Mouse (Mus musculus) layer of hippocampus, postnatal 25 days (tissue): ENCODE results near the gene Olfr30. TPM values are rescaled to one million over a fixed set of nuclear protein-coding genes. Genes with fewer than 3 reads are reported as not detected.
"Not testable (repeated sequence)": the region's sequence is repeated elsewhere in the genome, so short reads cannot be mapped to it uniquely, and the experiment has no call there.

Experiments
- DNase-seq, 2 experiments: peaks; one replicate each; pipeline ENCODE4 v3.0.0; 2022; ENCODE audit warnings: mixed read lengths in 2 of 2, low spot score in 1 of 2; ENCODE audit errors: extremely low spot score in 1 of 2
- total RNA-seq, 2 experiments: library from RNA; stranded (reverse); gene quantifications; 2 replicates each; pipeline ENCODE4 v1.2.3; 2021

Gene Olfr30
- not detected for total RNA-seq

DNA sequence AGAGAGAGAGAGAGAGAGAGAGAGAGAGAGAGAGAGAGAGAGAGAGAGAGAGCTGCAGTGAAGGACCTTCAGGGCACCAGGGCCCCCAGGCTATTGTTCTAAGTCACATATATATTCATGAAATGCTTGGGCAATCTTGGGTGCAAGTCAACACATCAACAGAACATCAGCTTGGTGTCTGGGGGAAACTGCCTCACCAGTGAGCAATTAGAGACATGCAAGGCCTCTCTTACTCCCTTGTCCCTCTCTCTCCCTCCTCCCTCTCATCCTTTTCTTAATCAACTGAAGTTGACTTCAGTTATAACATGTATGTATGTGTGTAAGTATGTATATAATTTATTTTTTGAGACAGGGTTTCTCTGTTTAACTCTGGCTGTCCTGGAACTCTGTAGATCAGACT lies at the start of gene Olfr30:
TSS of gene Olfr30 (minus strand) at position 101 of the 400 bp plus-strand sequence.
- no peak for DNase-seq

- not testable (repeated sequence) for DNase-seq
Measured at GRCm38 (mm10) chr11:58509058-58509457, 47.0 kb upstream of the Olfr30 start.

GRCm38 (mm10) chr11:58502472-58502871 lies 40.4 kb upstream of the Olfr30 start, which contains the start of gene Olfr331:
Gene Olfr331, minus strand, starts transcription at chr11:58502572.
- not testable (repeated sequence) for DNase-seq

DNA sequence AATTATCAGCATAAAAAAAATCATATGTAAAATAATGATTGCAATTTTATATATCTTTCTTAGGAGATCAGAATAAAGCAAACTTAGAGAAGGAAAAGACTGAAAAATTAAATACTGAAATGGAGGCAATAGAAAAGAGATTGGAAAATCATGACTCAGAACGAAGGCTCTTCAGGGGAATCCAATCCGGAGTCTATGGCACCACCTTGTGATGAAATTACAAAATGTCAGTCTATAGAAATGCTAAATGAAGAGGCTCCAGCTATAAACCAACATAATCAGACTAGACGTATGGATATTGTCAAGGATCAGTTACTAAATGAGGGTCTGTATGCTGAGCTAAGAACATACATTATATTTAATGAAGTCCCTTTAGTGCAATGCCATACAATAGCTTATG lies 37.2 kb upstream of the Olfr30 start:
- DNase-seq: no peak

DNA sequence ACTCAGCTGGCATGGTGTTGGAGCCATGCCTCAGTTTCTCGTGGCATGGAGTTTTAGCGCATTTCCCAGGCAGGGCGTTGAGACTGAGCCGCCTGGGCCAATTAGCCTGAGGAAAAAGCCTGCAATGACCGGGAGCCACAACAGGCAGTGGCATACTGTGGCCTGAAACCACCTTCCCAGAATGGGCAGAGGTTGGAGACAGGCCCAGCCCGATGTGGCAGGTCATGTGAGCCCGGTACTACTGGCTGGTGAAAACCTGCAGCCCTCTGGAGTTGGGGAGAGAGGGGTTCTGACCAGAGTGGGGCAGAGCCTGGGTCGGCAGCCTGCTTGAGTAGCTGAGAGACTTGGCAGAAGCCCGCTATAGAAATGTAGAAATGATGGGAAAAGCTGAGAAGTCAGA lies 36.7 kb upstream of the Olfr30 start:
- no peak for DNase-seq

DNA sequence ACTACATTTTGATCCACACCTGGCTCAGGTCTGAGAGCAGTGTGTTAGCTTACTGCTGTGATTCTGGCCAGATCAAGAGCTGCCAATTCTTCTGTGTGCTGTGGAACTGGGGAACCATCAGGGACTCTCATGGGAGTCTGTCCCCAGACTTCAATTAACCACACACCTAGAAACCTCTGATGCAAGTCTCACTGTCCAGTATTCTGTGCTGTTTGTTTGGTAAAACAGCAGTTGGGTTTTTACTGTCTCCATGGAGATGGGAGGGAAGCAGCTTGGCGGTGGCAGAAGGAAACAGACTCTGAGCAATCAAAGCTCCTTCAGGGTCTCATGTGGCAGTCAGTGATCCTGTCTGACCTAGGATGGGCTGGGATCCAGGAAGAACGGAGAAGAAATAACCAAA lies 30.4 kb upstream of the Olfr30 start, which contains the start of gene Olfr332:
TSS of gene Olfr332 (minus strand) at position 101 of the 400 bp plus-strand sequence.
- no peak for DNase-seq

DNA sequence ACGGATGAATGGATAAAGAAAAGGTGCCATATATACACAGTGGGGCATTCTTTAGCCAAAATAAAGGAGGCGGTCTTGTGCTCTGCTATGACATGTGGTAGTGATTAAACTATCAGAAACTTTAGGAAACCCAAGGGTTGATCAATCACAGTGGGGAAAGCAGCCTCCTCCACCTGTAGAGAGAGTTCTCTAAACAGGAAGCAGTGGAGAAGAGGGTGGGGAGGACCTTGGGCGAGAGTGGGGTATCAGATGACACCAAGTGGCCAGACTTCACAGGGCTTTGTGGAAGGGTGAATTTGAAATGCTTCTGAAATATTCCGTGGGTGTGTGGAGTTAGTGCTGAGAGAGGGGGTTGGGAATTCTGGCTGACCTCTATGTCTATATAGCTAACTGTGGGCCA lies 8.5 kb downstream of the Olfr30 start:
- DNase-seq: no peak

DNA sequence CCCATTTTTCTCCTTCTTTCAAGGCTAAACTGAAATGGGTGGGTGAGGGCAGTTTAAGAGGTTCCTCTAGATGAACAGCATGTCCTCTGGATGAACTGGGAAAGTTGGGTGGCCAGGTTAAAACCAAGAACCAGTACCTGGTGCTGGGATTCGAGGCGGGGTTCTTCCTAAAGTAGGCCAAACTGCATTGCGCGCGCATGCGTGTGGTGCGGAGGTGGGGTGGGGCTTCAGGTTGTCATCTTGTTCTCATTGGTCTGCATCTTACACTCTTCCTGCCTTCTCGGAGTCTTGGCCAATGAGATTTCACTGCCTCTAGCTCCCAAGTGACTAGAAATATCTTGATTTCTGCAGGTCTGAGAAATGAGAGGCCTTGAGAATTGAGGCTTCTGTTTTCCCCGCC lies 9.3 kb downstream of the Olfr30 start, which contains the start of gene Lypd9:
TSS of gene Lypd9 (minus strand) at position 165 of the 400 bp plus-strand sequence.
- no peak for DNase-seq

DNA sequence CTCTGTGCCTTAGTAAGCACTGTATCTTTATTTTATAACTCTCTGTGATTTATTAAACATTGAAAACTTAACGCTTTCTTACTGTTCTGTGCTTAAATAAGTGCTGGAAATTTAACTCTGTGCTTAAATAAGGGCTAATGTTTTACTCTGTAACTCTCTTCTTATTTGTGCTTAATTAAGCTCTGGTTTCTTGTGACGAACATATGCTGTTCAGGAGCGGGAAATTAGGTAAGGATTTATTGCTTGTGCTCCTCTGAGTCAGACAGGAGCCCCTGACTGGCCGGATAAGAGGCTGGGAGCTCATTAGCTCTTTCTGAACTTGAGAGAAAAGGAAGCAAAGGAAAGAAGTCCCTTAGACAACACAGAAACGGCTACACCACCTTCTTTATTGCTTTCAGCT lies 24.2 kb downstream of the Olfr30 start:
- DNase-seq: no peak

- DNase-seq: no peak
Measured at GRCm38 (mm10) chr11:58432259-58432658, 29.8 kb downstream of the Olfr30 start, which contains the start of gene Gm12253. Gene Gm12253, plus strand, starts transcription at chr11:58432559.

GRCm38 (mm10) chr11:58420815-58421214 lies 41.3 kb downstream of the Olfr30 start, which contains the start of gene 1810065E05Rik:
Gene 1810065E05Rik, plus strand, starts transcription at chr11:58421111.
- DNase-seq: no peak

DNA sequence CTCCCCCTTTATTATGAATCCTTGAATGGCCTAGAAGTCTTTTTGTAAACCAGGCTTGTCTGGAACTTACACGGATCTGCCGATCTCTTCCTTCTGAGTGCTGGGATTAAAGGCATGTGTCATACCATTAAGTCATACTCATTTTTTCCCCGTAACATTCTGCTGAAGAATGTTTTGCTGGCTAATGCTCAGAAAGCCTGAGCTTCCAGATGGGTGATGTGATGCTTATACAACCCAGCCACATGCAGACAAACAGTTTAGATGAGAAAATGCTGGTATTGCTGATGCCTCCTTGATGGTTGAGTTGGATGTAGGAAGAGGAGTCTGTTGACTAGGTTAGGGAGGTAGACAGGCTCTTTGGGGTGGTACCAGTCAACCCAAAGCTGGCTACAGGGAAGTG lies 43.7 kb downstream of the Olfr30 start:
- DNase-seq: no peak

GRCm38 (mm10) chr11:58408066-58408465 lies 54.0 kb downstream of the Olfr30 start:
- no peak for DNase-seq

Other genes with a start within 250 kb of the Olfr30 start
- not detected for gene 4930438A08Rik, start 187.5 kb downstream of the Olfr30 start, total RNA-seq
- gene Zfp692, start 155.2 kb downstream of the Olfr30 start, total RNA-seq: 10 to 100 TPM; 19.3 to 28.6 TPM
- 10 to 100 TPM; 45.9 to 47.7 TPM for gene Zfp672, start 131.9 kb downstream of the Olfr30 start, total RNA-seq
- 10 to 100 TPM; 55.1 to 55.8 TPM for gene Sh3bp5l, start 131.5 kb downstream of the Olfr30 start, total RNA-seq
- under 1 TPM in 1 of 2 experiments, not detected in 1; 0.25 TPM for gene Lypd8, start 83.2 kb downstream of the Olfr30 start, total RNA-seq
- gene 1810065E05Rik, start 41.2 kb downstream of the Olfr30 start, total RNA-seq: not detected
- not detected for gene Gm12253, start 29.7 kb downstream of the Olfr30 start, total RNA-seq
- gene Lypd9, start 9.3 kb downstream of the Olfr30 start, total RNA-seq: not detected
- gene Olfr332, start 30.3 kb upstream of the Olfr30 start, total RNA-seq: not detected
- not detected for gene Olfr331, start 40.3 kb upstream of the Olfr30 start, total RNA-seq
- not detected for gene Olfr330, start 72.6 kb upstream of the Olfr30 start, total RNA-seq
- gene Olfr329-ps, start 84.2 kb upstream of the Olfr30 start, total RNA-seq: not detected
- gene Olfr328, start 93.4 kb upstream of the Olfr30 start, total RNA-seq: under 1 TPM in 1 of 2 experiments, not detected in 1; 0.12 TPM
- gene Olfr224, start 108.3 kb upstream of the Olfr30 start, total RNA-seq: not detected
- gene Olfr325, start 115.5 kb upstream of the Olfr30 start, total RNA-seq: not detected
- not detected for gene Olfr324, start 132.8 kb upstream of the Olfr30 start, total RNA-seq
- gene 2210407C18Rik, start 153.8 kb upstream of the Olfr30 start, total RNA-seq: not detected
- gene Olfr323, start 168.2 kb upstream of the Olfr30 start, total RNA-seq: not detected
- under 1 TPM in 1 of 2 experiments, not detected in 1; 0.15 TPM for gene Trim58, start 178.2 kb upstream of the Olfr30 start, total RNA-seq
- gene Olfr322, start 196.5 kb upstream of the Olfr30 start, total RNA-seq: not detected
- not detected for gene Olfr320, start 218.8 kb upstream of the Olfr30 start, total RNA-seq
- not detected for gene Olfr319, start 236.9 kb upstream of the Olfr30 start, total RNA-seq